Mouse (Mus musculus): ENCODE measurements around the gene Gm26558. TPM values are rescaled to one million over a fixed set of nuclear protein-coding genes. Genes with fewer than 3 reads are reported as not detected.

Gene Gm26558
- polyA plus RNA-seq, 1 experiment from 2014 or later, result 0.87 TPM

- Histone ChIP-seq H3K27ac (ENCODE audit: low read length) (no peak overlapping the region), H3K9me3 (replicated peaks; ENCODE audit: control insufficient read depth, low read length) (no peaks in the 10 kb centered on the region), H3K4me2 (ENCODE audit: low read depth, low read length) (no peak overlapping the region), H3K4me3 (ENCODE audit: low read depth, low read length) (no peak overlapping the region), H3K27me3 (ENCODE audit: control insufficient read depth, insufficient read depth, low read depth, low read length) (no peaks in the 10 kb centered on the region), H3K4me1 (ENCODE audit: control insufficient read depth, low read depth, low read length) (no peaks in the 10 kb centered on the region), H3K36me3 (ENCODE audit: control insufficient read depth, insufficient read depth) (peaks cover 26% of the 10 kb centered on the region), H3K9ac (ENCODE audit: low read depth, low read length) (no peak overlapping the region)
- no peak for ATAC-seq (ENCODE audit: low read depth)
- 88% methylated on average over 21 of the region's 21 CpGs for WGBS (ENCODE audit: insufficient replicate concordance)
Observed at GRCm38 (mm10) chr2:70688454-70689078, 26.7 kb upstream of the Gm26558 start.

GRCm38 (mm10) chr2:70682324-70682723, 20.4 kb upstream of the Gm26558 start:
- Histone ChIP-seq H3K27ac (ENCODE audit: low read length) (no peak overlapping the region), H3K27me3 (ENCODE audit: control insufficient read depth, insufficient read depth, low read depth, low read length) (no peaks in the 10 kb centered on the region), H3K9ac (ENCODE audit: low read depth, low read length) (no peak overlapping the region), H3K9me3 (replicated peaks; ENCODE audit: control insufficient read depth, low read length) (no peaks in the 10 kb centered on the region), H3K4me1 (ENCODE audit: control insufficient read depth, low read depth, low read length) (no peaks in the 10 kb centered on the region), H3K36me3 (ENCODE audit: control insufficient read depth, insufficient read depth) (peaks cover 26% of the 10 kb centered on the region), H3K4me2 (ENCODE audit: low read depth, low read length) (no peak overlapping the region), H3K4me3 (ENCODE audit: low read depth, low read length) (no peak overlapping the region)
- WGBS (ENCODE audit: insufficient replicate concordance), result 66% methylated on average over 2 of the region's 2 CpGs
- ATAC-seq (ENCODE audit: low read depth), result no peak

- H3K27ac ChIP-seq (ENCODE audit: low read length), result no peak overlapping the region
- H3K9me3 ChIP-seq (replicated peaks; ENCODE audit: control insufficient read depth, low read length), result no peaks in the 10 kb centered on the region
- 66% methylated on average over 7 of the region's 7 CpGs for WGBS (ENCODE audit: insufficient replicate concordance)
- peaks cover 4% of the 10 kb centered on the region; the same call in 1 of the 2 replicates for H3K36me3 ChIP-seq (ENCODE audit: control insufficient read depth, insufficient read depth)
- no peaks in the 10 kb centered on the region; the same call in 1 of the 2 replicates for H3K4me1 ChIP-seq (ENCODE audit: control insufficient read depth, low read depth, low read length)
- H3K27me3 ChIP-seq (ENCODE audit: control insufficient read depth, insufficient read depth, low read depth, low read length), result no peaks in the 10 kb centered on the region
- no peak overlapping the region for H3K9ac ChIP-seq (ENCODE audit: low read depth, low read length)
- H3K4me2 ChIP-seq (ENCODE audit: low read depth, low read length), result no peak overlapping the region
- H3K4me3 ChIP-seq (ENCODE audit: low read depth, low read length), result no peak overlapping the region
- ATAC-seq (ENCODE audit: low read depth), result no peak
Observed at GRCm38 (mm10) chr2:70673445-70674126, 11.7 kb upstream of the Gm26558 start.

- H3K36me3 ChIP-seq (ENCODE audit: control insufficient read depth, insufficient read depth), result no peaks in the 10 kb centered on the region
- H3K4me2 ChIP-seq (ENCODE audit: low read depth, low read length), result no peak overlapping the region
- H3K9ac ChIP-seq (ENCODE audit: low read depth, low read length), result no peak overlapping the region
- no peaks in the 10 kb centered on the region for H3K27me3 ChIP-seq (ENCODE audit: control insufficient read depth, insufficient read depth, low read depth, low read length)
- no peaks in the 10 kb centered on the region for H3K9me3 ChIP-seq (replicated peaks; ENCODE audit: control insufficient read depth, low read length)
- no peak for ATAC-seq (ENCODE audit: low read depth)
- 60% methylated on average over 2 of the region's 2 CpGs for WGBS (ENCODE audit: insufficient replicate concordance)
- H3K4me3 ChIP-seq (ENCODE audit: low read depth, low read length), result no peak overlapping the region
- H3K4me1 ChIP-seq (ENCODE audit: control insufficient read depth, low read depth, low read length), result no peaks in the 10 kb centered on the region; the same call in 1 of the 2 replicates
- no peak overlapping the region for H3K27ac ChIP-seq (ENCODE audit: low read length)
Observed at GRCm38 (mm10) chr2:70672476-70672875, 10.6 kb upstream of the Gm26558 start.

- Histone ChIP-seq H3K9ac (ENCODE audit: low read depth, low read length) (no peak overlapping the region), H3K4me2 (ENCODE audit: low read depth, low read length) (no peak overlapping the region), H3K27me3 (ENCODE audit: control insufficient read depth, insufficient read depth, low read depth, low read length) (no peaks in the 10 kb centered on the region), H3K36me3 (ENCODE audit: control insufficient read depth, insufficient read depth) (no peaks in the 10 kb centered on the region), H3K27ac (ENCODE audit: low read length) (no peak overlapping the region), H3K9me3 (replicated peaks; ENCODE audit: control insufficient read depth, low read length) (no peaks in the 10 kb centered on the region), H3K4me3 (ENCODE audit: low read depth, low read length) (no peak overlapping the region), H3K4me1 (ENCODE audit: control insufficient read depth, low read depth, low read length) (peaks cover 3% of the 10 kb centered on the region)
- 39% methylated on average over 2 of the region's 2 CpGs for WGBS (ENCODE audit: insufficient replicate concordance)
- ATAC-seq (ENCODE audit: low read depth), result no peak
Observed at GRCm38 (mm10) chr2:70669896-70670295, 8.0 kb upstream of the Gm26558 start.

GRCm38 (mm10) chr2:70669241-70669640, 7.3 kb upstream of the Gm26558 start:
- no peak overlapping the region for H3K9ac ChIP-seq (ENCODE audit: low read depth, low read length)
- no peak overlapping the region for H3K4me2 ChIP-seq (ENCODE audit: low read depth, low read length)
- H3K9me3 ChIP-seq (replicated peaks; ENCODE audit: control insufficient read depth, low read length), result no peaks in the 10 kb centered on the region
- peaks cover 3% of the 10 kb centered on the region for H3K4me1 ChIP-seq (ENCODE audit: control insufficient read depth, low read depth, low read length)
- no peak overlapping the region for H3K4me3 ChIP-seq (ENCODE audit: low read depth, low read length)
- no peak for ATAC-seq (ENCODE audit: low read depth)
- H3K36me3 ChIP-seq (ENCODE audit: control insufficient read depth, insufficient read depth), result no peaks in the 10 kb centered on the region
- H3K27ac ChIP-seq (ENCODE audit: low read length), result no peak overlapping the region
- 79% methylated on average over 2 of the region's 2 CpGs for WGBS (ENCODE audit: insufficient replicate concordance)
- no peaks in the 10 kb centered on the region for H3K27me3 ChIP-seq (ENCODE audit: control insufficient read depth, insufficient read depth, low read depth, low read length)

GRCm38 (mm10) chr2:70667016-70667415, 5.1 kb upstream of the Gm26558 start:
- Histone ChIP-seq H3K36me3 (ENCODE audit: control insufficient read depth, insufficient read depth) (no peaks in the 10 kb centered on the region), H3K9me3 (replicated peaks; ENCODE audit: control insufficient read depth, low read length) (no peaks in the 10 kb centered on the region), H3K4me2 (ENCODE audit: low read depth, low read length) (no peak overlapping the region), H3K4me1 (ENCODE audit: control insufficient read depth, low read depth, low read length) (peaks cover 13% of the 10 kb centered on the region), H3K27me3 (ENCODE audit: control insufficient read depth, insufficient read depth, low read depth, low read length) (no peaks in the 10 kb centered on the region), H3K27ac (ENCODE audit: low read length) (no peak overlapping the region), H3K4me3 (ENCODE audit: low read depth, low read length) (no peak overlapping the region), H3K9ac (ENCODE audit: low read depth, low read length) (no peak overlapping the region)
- ATAC-seq (ENCODE audit: low read depth), result no peak
- 73% methylated on average over 7 of the region's 7 CpGs for WGBS (ENCODE audit: insufficient replicate concordance)

- no peak for ATAC-seq (ENCODE audit: low read depth)
- WGBS (ENCODE audit: insufficient replicate concordance), result 65% methylated on average over 5 of the region's 5 CpGs
Observed at GRCm38 (mm10) chr2:70663764-70664163, 1.9 kb upstream of the Gm26558 start.

More at GRCm38 (mm10) chr2:70663764-70664163, 1.9 kb upstream of the Gm26558 start:
- H3K4me2 ChIP-seq (ENCODE audit: low read depth, low read length), result no peak overlapping the region
- no peak overlapping the region for H3K27ac ChIP-seq (ENCODE audit: low read length)
- H3K9ac ChIP-seq (ENCODE audit: low read depth, low read length), result no peak overlapping the region
- H3K4me1 ChIP-seq (ENCODE audit: control insufficient read depth, low read depth, low read length), result peaks cover 15% of the 10 kb centered on the region
- no peaks in the 10 kb centered on the region for H3K9me3 ChIP-seq (replicated peaks; ENCODE audit: control insufficient read depth, low read length)
- no peaks in the 10 kb centered on the region for H3K27me3 ChIP-seq (ENCODE audit: control insufficient read depth, insufficient read depth, low read depth, low read length)
- no peaks in the 10 kb centered on the region for H3K36me3 ChIP-seq (ENCODE audit: control insufficient read depth, insufficient read depth)
- H3K4me3 ChIP-seq (ENCODE audit: low read depth, low read length), result no peak overlapping the region

Data from liver, embryonic 16.5 days (tissue).